Mouse (Mus musculus): ENCODE measurements around the gene Mid1.
"Not testable (repeated sequence)": the region's sequence is repeated elsewhere in the genome, so short reads cannot be mapped to it uniquely, and the experiment has no call there.

DNA sequence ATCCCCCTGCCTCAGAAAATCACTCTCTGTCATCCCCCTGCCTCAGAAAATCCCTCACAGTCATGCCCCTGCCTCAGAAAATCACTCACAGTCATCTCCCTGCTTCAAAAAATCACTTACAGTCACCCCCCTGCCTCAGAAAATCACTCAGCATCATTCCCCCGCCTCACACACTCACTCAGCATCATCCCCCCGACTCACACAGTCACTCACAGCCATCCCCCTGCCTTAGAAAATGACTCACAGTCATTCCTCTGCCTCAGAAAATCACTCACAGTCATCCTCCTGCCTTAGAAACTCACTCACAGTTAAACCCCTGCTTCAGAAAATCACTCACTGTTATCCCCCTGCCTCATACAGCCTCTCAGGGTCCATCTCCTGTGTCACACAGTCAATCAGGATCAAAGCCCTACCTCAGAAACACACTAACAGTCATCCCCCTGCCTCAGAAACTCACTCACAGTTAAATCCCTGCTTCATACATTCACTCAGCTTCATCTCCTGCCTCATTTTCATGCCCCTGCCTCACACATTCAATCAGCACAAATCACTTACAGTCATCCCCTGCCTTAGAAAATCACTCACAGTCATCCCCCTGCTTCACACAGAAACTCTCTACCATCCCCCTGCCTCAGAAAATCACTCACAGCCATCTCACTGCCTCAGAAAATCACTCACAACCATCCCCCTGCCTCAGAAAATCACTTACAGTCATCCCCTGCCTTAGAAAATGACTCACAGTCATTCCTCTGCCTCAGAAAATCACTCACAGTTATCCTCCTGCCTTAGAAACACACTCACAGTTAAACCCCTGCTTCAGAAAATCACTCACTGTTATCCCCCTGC is 310.1 kb downstream of the Mid1 start:
- not testable (repeated sequence) for TF ChIP-seq CTCF, EP300 (IDR thresholded peaks at IDR 0.05; ENCODE audit: low read depth)
